Mouse (Mus musculus) cortical plate, adult 2 months (tissue): ENCODE results near the gene Uck1.

Experiments
- CTCF ChIP-seq: fragments of 200-500 bp; IDR thresholded peaks from 2 replicates; pipeline ENCODE4 v1.5.1; 2011; ENCODE audit warnings: mild to moderate bottlenecking, control low read depth, low read length; ENCODE audit not compliant: insufficient read depth; ENCODE audit errors: extremely low read depth
- POLR2A ChIP-seq: fragments of 200-500 bp; IDR thresholded peaks from 2 replicates; pipeline ENCODE4 v1.6.1; 2011; ENCODE audit warnings: mild to moderate bottlenecking, low read length, control low read depth; ENCODE audit not compliant: insufficient read depth; ENCODE audit errors: extremely low read depth

- TF ChIP-seq POLR2A (peak; percentile 15; the same call in 1 of the 2 replicates), CTCF (peak; percentile 88)
Measured at GRCm38 (mm10) chr2:32307941-32308760, 48.2 kb upstream of the Uck1 start.
